Mouse (Mus musculus) kidney, postnatal 4 days (tissue): ENCODE measurements at regions not wholly inside any gene's neighbourhood (a gene's known extent, or its start where the extent isn't known, plus 50 kb on each side); places are given as distances from the start of the nearest gene placed in this dataset.

ENCODE experiments used
- DNase-seq, 2 experiments: peaks; one replicate each; pipeline ENCODE4 v3.0.0; 2021; ENCODE audit warnings: mixed read lengths in 2 of 2

DNA sequence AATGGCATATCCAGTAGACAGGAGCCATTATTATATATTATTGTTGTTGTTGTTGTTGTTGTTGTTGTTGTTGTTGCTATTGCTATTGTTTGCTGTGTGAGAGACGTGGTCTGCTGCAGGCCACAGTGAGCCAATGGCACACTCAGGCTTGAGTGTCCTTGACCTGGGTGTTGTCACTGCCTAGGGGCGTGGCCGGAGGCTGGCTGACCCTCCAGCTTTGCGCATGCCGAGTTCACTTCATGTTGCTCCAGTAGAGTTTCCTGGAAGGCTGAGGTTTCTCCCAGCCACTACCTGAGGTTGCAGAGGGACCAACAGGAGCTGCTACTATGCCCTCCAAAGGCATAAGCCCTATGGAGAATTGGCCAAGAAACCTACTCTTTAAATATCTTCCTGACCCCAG, 83.1 kb upstream of the Csf3r start:
- no peak for DNase-seq

DNA sequence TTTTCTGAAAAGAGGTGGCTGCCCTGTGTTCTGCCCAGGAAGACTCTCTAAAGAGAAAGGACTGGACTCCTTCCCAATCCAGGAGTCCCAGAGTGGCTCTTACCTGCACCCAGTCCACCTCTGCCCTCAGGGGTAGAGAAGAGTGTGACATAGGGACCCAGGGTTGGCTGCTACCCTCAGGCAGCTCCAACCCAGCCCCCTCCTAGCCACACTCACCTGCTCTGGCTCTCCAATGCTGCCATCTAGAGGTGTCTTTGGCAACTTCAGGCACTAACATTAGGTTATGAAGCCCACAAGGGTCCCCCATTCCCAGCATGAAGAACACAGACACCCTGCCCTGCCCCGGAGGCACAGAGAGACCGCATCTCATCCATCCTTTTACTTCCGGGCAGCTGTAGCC, 82.4 kb upstream of the Csf3r start:
- peak; percentile 41 to 51 for DNase-seq

DNA sequence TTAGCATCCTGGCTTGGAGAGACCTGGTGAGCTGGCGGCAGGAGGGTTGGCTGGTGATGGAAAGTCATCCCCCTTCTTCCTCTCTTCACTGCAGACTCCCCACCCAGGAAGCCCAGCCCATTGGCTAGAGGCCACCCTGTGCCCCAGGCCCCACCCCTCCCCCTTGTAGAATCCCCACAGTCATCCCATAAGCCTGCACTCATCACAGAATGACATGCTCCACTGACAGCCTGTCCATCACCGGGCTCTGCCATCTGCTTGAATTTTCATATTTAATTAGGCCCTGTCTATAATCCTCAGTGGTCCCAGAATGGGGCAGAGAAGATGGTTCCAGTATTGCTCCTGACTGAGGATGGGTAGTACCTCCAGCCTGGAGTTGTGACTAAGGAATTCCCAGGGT, 79.3 kb upstream of the Csf3r start:
- DNase-seq, result no peak

DNA sequence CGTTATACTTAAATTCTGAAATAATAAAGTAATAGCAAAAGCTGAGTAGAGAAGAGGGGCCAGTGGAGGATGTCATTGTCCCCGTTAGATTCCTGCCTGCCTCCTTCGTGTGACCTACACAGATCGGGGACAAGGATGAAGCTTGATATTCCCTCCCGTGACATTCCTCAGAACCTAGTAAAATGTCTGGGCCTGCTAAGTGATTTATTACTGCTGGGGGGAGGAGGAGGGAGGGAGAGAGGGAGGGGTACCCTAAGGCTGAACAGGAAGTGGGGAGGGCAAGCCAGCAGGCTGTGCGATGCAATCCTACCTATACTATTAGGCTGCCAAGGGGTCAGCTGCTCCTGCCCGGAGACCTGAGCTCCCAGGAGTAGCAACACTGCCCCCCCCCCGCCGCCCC, 64.9 kb upstream of the Csf3r start:
- no peak for DNase-seq

DNA sequence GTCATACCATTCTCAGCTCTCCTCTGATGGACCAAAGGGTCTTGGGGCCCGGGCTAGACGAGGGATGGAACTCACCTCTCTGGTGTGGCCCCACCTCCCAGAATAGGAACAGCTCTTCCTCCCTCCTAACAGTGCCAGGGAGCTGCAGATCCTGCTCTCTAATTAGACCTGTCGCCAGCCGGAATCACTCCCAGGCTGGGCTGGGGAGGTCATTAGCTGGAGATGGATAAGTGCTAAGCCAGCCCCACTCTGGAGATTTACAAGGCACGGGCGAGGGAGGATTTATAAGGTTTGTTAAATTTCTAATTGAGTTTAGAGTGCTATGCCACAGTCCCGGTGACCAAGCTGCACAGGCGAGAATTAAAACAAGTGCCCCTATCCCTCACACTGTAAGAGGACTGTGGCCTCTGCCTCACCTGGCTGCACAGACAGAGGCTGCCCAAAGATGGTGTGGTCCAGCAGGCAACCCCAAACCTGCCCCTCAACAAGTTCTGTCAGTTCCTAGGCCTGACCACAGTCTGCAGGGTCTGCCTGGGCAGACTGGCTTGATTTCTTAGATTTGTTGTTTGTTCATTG, 63.6 kb upstream of the Csf3r start:
- peak; percentile 14 to 18 for DNase-seq

DNA sequence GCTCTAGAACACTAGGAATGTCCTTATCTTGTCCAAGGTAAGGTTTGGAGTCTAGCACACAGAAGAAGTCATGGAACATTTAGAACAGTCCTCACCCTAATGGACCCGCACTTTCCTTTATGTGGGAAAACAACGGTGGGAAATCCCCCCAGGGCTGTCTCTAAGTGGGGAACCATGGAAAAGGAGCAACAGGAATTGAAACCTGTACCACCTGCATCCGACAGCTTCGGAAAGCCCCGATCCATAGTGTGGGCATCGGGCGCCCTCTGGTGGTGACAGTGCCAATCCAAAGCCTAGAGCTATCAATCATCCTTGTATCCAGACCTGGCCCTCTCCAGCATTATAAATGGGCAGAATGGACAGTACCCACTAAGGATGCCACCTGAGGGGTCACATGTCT, 61.7 kb upstream of the Csf3r start:
- peak; percentile 90 for DNase-seq
